Mouse (Mus musculus) lung, embryonic 16.5 days (tissue): ENCODE data around the gene Gm11099. TPM values are rescaled to one million over a fixed set of nuclear protein-coding genes. Genes with fewer than 3 reads are reported as not detected.

Experiments used
- ATAC-seq: fragments of 200-750 bp; cut with Nextera tagmentation; 2 replicates; pipeline ENCODE4 v1.8.0; 2017; ENCODE audit warnings: low read depth, mild to moderate bottlenecking, moderate library complexity
- H3K27ac ChIP-seq: fragments of 300-500 bp; sonication (generic); 2 replicates; pipeline ENCODE4 v1.5.1; 2014; ENCODE audit warnings: mild to moderate bottlenecking, control low read depth, low read length
- H3K27me3 ChIP-seq: fragments of 300-500 bp; sonication (generic); 2 replicates; pipeline ENCODE4 v1.6.1; 2014; ENCODE audit warnings: low read depth, low read length, mixed read lengths; ENCODE audit not compliant: control insufficient read depth, insufficient read depth
- H3K36me3 ChIP-seq: fragments of 300-500 bp; sonication (generic); 2 replicates; pipeline ENCODE4 v1.6.1; 2014; ENCODE audit warnings: low read length; ENCODE audit not compliant: control insufficient read depth, insufficient read depth
- H3K4me1 ChIP-seq: fragments of 300-500 bp; sonication (generic); replicated peaks from 2 replicates; pipeline ENCODE4 v1.6.1; 2014; ENCODE audit warnings: low read length, mixed read lengths; ENCODE audit not compliant: control insufficient read depth, insufficient read depth
- H3K4me2 ChIP-seq: fragments of 300-500 bp; sonication (generic); 2 replicates; pipeline ENCODE4 v1.6.1; 2014; ENCODE audit warnings: low read depth, low read length, control low read depth
- H3K4me3 ChIP-seq: fragments of 300-500 bp; sonication (generic); 2 replicates; pipeline ENCODE4 v1.5.1; 2014; ENCODE audit warnings: mild to moderate bottlenecking, low read length, control low read depth
- H3K9ac ChIP-seq: fragments of 300-500 bp; sonication (generic); 2 replicates; pipeline ENCODE4 v1.6.1; 2014; ENCODE audit warnings: low read length, control low read depth
- H3K9me3 ChIP-seq: fragments of 300-500 bp; sonication (generic); 2 replicates; pipeline ENCODE4 v1.6.1; 2016; ENCODE audit warnings: low read length; ENCODE audit not compliant: control insufficient read depth
- WGBS: fragments of 180-500 bp; shearing (Covaris S2); extraction: QIAGEN DNeasy Blood & Tissue Kit; methylation state at CpG from one replicate; pipeline ENCODE4 v1.1.7; 2014; 5-methylcytosine and 5-hydroxymethylcytosine counted together
- polyA plus RNA-seq: library from polyadenylated mRNA; unstranded; fragments of >200 nt; fragmentation: Nextera tagmentation; extraction: Ambion mirVana; gene quantifications from 2 replicates; pipeline ENCODE4 v1.2.1, GENCODE M21; 2015

The Gm11099 gene
- polyA plus RNA-seq, result not detected in 2 replicates

- Histone ChIP-seq H3K36me3 (no peaks in the 10 kb centered on the region), H3K4me1 (no peaks in the 10 kb centered on the region), H3K9me3 (no peaks in the 10 kb centered on the region), H3K4me2 (no peak within 1 kb of the TSS), H3K27me3 (no peaks in the 10 kb centered on the region), H3K27ac (no peak within 1 kb of the TSS), H3K9ac (no peak within 1 kb of the TSS), H3K4me3 (no peak within 1 kb of the TSS)
- 85% methylated on average over 5 of the region's 5 CpGs for WGBS
- no peak for ATAC-seq
These were observed at the start of gene Gm11099 for GRCm38 (mm10) chr2:58859134-58859533. Gene Gm11099, plus strand, starts transcription at chr2:58859434.

GRCm38 (mm10) chr2:58812941-58813340 is 46.3 kb upstream of the Gm11099 start:
- Histone ChIP-seq H3K27me3 (no peaks in the 10 kb centered on the region), H3K4me1 (no peaks in the 10 kb centered on the region), H3K9ac (no peak overlapping the region), H3K27ac (no peak overlapping the region), H3K4me2 (no peak overlapping the region), H3K4me3 (no peak overlapping the region), H3K36me3 (no peaks in the 10 kb centered on the region), H3K9me3 (no peaks in the 10 kb centered on the region)
- no peak for ATAC-seq
- WGBS, result 58% methylated on average over 2 of the region's 2 CpGs

GRCm38 (mm10) chr2:58828910-58829600 is 30.2 kb upstream of the Gm11099 start:
- Histone ChIP-seq H3K9me3 (no peaks in the 10 kb centered on the region), H3K4me2 (no peak overlapping the region), H3K4me3 (no peak overlapping the region), H3K4me1 (no peaks in the 10 kb centered on the region; the same call in 1 of the 2 replicates), H3K36me3 (no peaks in the 10 kb centered on the region), H3K27me3 (no peaks in the 10 kb centered on the region), H3K9ac (no peak overlapping the region), H3K27ac (peak overlapping the region; percentile 91)
- 49% methylated on average over 3 of the region's 3 CpGs for WGBS
- ATAC-seq, result peak; percentile 87

- H3K27ac ChIP-seq, result peak overlapping the region; percentile 91
- H3K27me3 ChIP-seq, result no peaks in the 10 kb centered on the region
- no peak overlapping the region for H3K4me2 ChIP-seq
- H3K9ac ChIP-seq, result no peak overlapping the region; the same call in 1 of the 2 replicates
- H3K9me3 ChIP-seq, result no peaks in the 10 kb centered on the region
- ATAC-seq, result peak; percentile 81
- H3K4me1 ChIP-seq, result no peaks in the 10 kb centered on the region; the same call in 1 of the 2 replicates
- 34% methylated on average over 7 of the region's 7 CpGs for WGBS
- H3K4me3 ChIP-seq, result no peak overlapping the region
- H3K36me3 ChIP-seq, result no peaks in the 10 kb centered on the region
These were observed 29.1 kb upstream of the Gm11099 start for GRCm38 (mm10) chr2:58829981-58830742.

GRCm38 (mm10) chr2:58832253-58832980 is 26.8 kb upstream of the Gm11099 start:
- Histone ChIP-seq H3K36me3 (no peaks in the 10 kb centered on the region), H3K9me3 (no peaks in the 10 kb centered on the region), H3K27ac (no peak overlapping the region), H3K4me2 (no peak overlapping the region), H3K4me3 (no peak overlapping the region), H3K9ac (no peak overlapping the region), H3K4me1 (no peaks in the 10 kb centered on the region; the same call in 1 of the 2 replicates), H3K27me3 (no peaks in the 10 kb centered on the region)
- 90% methylated on average over 20 of the region's 20 CpGs for WGBS
- no peak for ATAC-seq

- H3K36me3 ChIP-seq, result no peaks in the 10 kb centered on the region
- H3K9ac ChIP-seq, result no peak overlapping the region
- no peak for ATAC-seq
- 67% methylated on average over 3 of the region's 3 CpGs for WGBS
- no peaks in the 10 kb centered on the region for H3K27me3 ChIP-seq
- H3K4me2 ChIP-seq, result no peak overlapping the region
- no peak overlapping the region for H3K4me3 ChIP-seq
- no peaks in the 10 kb centered on the region for H3K4me1 ChIP-seq
- H3K27ac ChIP-seq, result no peak overlapping the region
- no peaks in the 10 kb centered on the region; the same call in 1 of the 2 replicates for H3K9me3 ChIP-seq
These were observed 18.2 kb upstream of the Gm11099 start for GRCm38 (mm10) chr2:58841021-58841420.

- H3K9ac ChIP-seq, result no peak overlapping the region
- H3K9me3 ChIP-seq, result no peaks in the 10 kb centered on the region; the same call in 1 of the 2 replicates
- H3K4me3 ChIP-seq, result no peak overlapping the region
- H3K4me2 ChIP-seq, result no peak overlapping the region
- ATAC-seq, result no peak
- H3K27ac ChIP-seq, result no peak overlapping the region
- no peaks in the 10 kb centered on the region for H3K27me3 ChIP-seq
- 82% methylated on average over 4 of the region's 4 CpGs for WGBS
- no peaks in the 10 kb centered on the region for H3K36me3 ChIP-seq
- H3K4me1 ChIP-seq, result no peaks in the 10 kb centered on the region
These were observed 16.8 kb upstream of the Gm11099 start for GRCm38 (mm10) chr2:58842443-58842842.

- WGBS, result 12% methylated on average over 10 of the region's 10 CpGs
- no peaks in the 10 kb centered on the region for H3K4me1 ChIP-seq
- H3K27ac ChIP-seq, result peak overlapping the region; percentile 72
- no peak overlapping the region for H3K9ac ChIP-seq
- no peaks in the 10 kb centered on the region for H3K36me3 ChIP-seq
- H3K9me3 ChIP-seq, result no peaks in the 10 kb centered on the region; the same call in 1 of the 2 replicates
- no peak overlapping the region for H3K4me2 ChIP-seq
- ATAC-seq, result peak; percentile 47; the same call in 1 of the 2 replicates
- no peak overlapping the region for H3K4me3 ChIP-seq
- no peaks in the 10 kb centered on the region for H3K27me3 ChIP-seq
These were observed 14.7 kb upstream of the Gm11099 start for GRCm38 (mm10) chr2:58844499-58844898.

GRCm38 (mm10) chr2:58879876-58880275 is 20.6 kb downstream of the Gm11099 start:
- WGBS, result 39% methylated on average over 3 of the region's 3 CpGs
- Histone ChIP-seq H3K4me2 (no peak overlapping the region), H3K27ac (no peak overlapping the region), H3K9ac (no peak overlapping the region), H3K27me3 (no peaks in the 10 kb centered on the region), H3K4me1 (no peaks in the 10 kb centered on the region), H3K9me3 (no peaks in the 10 kb centered on the region), H3K4me3 (no peak overlapping the region), H3K36me3 (no peaks in the 10 kb centered on the region)
- ATAC-seq, result no peak
